Mouse (Mus musculus) kidney, adult 2 months (tissue): ENCODE results near the gene Ppp1r36.

Source experiments
- CTCF ChIP-seq: fragments of 200-500 bp; conservative IDR thresholded peaks from 2 replicates; pipeline ENCODE4 v1.5.1; 2011; ENCODE audit warnings: low read depth, mild to moderate bottlenecking, control low read depth, low read length, moderate library complexity, mixed read lengths; ENCODE audit not compliant: insufficient read depth, insufficient read length
- POLR2A ChIP-seq: fragments of 200-500 bp; IDR thresholded peaks from one replicate; pipeline ENCODE4 v1.6.1; 2011; ENCODE audit warnings: low read depth, low read length, control low read depth

DNA sequence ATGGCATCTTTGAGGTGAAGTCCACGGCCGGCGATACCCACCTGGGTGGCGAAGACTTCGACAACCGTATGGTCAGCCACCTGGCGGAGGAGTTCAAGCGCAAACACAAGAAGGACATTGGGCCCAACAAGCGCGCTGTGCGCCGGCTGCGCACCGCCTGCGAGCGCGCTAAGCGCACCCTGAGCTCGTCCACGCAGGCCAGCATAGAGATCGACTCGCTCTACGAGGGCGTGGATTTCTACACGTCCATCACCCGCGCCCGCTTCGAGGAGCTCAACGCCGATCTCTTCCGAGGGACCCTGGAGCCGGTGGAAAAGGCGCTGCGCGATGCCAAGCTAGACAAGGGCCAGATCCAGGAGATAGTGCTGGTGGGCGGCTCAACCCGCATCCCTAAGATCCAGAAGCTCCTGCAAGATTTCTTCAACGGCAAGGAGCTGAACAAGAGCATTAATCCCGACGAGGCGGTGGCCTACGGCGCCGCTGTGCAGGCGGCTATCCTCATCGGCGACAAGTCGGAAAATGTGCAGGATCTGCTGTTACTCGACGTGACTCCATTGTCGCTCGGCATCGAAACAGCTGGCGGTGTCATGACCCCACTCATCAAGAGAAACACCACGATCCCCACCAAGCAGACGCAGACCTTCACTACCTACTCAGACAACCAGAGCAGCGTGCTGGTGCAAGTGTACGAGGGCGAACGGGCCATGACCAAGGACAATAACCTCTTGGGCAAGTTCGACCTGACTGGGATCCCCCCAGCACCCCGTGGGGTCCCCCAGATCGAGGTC, 12.0 kb upstream of the Ppp1r36 start:
- TF ChIP-seq POLR2A (no peak), CTCF (0 out of 2 replicates have a peak, but pooled peaks have one; percentile 14)
